Mouse (Mus musculus): ENCODE measurements at regions not wholly inside any gene's neighbourhood (a gene's known extent, or its start where the extent isn't known, plus 50 kb on each side); places are given as distances from the start of the nearest gene placed in this dataset.

GRCm38 (mm10) chr3:149087488-149087887 lies 97.1 kb upstream of the Adgrl2 start:
- Histone ChIP-seq H3K4me2 (ENCODE audit: insufficient read depth, low read depth, poor library complexity, severe bottlenecking) (no peak overlapping the region), H3K36me3 (replicated peaks in 1 of 2; ENCODE audit: control insufficient read depth in 1 of 2, insufficient read depth in 1 of 2, low read length in 1 of 2) (no peaks in the 10 kb centered on the region), H3K27me3 (replicated peaks) (no peaks in the 10 kb centered on the region), H3K79me2 (replicated peaks; ENCODE audit: control insufficient read depth, extremely low read depth, insufficient read depth, poor library complexity, severe bottlenecking) (no peaks in the 10 kb centered on the region), H3K9ac (ENCODE audit: insufficient read depth, low read depth) (no peak overlapping the region), H3K9me3 (replicated peaks; ENCODE audit: low read length) (no peaks in the 10 kb centered on the region), H3K27ac (ENCODE audit: insufficient read depth, low read depth) (no peak overlapping the region), H3K4me3 (replicated peaks in 1 of 3; ENCODE audit: low read depth in 2 of 3, low read length in 2 of 3, poor library complexity in 1 of 3) (no peak overlapping the region), H3K4me1 (ENCODE audit: control insufficient read depth in 1 of 2, insufficient read depth in 2 of 2) (peaks cover 0 to 9% of the 10 kb centered on the region in 2 experiments; a peak in 2 of 4 replicates)
- dilution Hi-C loops (cut with MboI; ENCODE audit: extremely low pct_ligation_motif_present, extremely low pct_unique_long_range_greater_than_20kb, low sequenced_read_pairs) (no loop called here), in situ Hi-C loops (cut with MboI; ENCODE audit: low pct_ligation_motif_present, low pct_unique_long_range_greater_than_20kb, low sequenced_read_pairs) (no loop called here)
- TF ChIP-seq MAX (IDR thresholded peaks at IDR 0.05; ENCODE audit: low read length) = no peak
- no peak for TF ChIP-seq MXI1 (IDR thresholded peaks at IDR 0.05; ENCODE audit: low read depth, low read length)
- no peak for TF ChIP-seq E2F4 (IDR thresholded peaks at IDR 0.05; ENCODE audit: insufficient replicate concordance, low read depth, low read length)
- no peak for TF ChIP-seq ELF1 (IDR thresholded peaks at IDR 0.05; ENCODE audit: low read depth, low read length)
- TF ChIP-seq KAT2A (IDR thresholded peaks at IDR 0.05; ENCODE audit: insufficient replicate concordance, low read length) = no peak
- no peak for TF ChIP-seq CTCF (conservative IDR thresholded peaks at IDR 0.05 in 1 of 2, IDR thresholded peaks at IDR 0.05 in 1 of 2; ENCODE audit: low read depth in 2 of 2, low read length in 2 of 2)
- TF ChIP-seq GABPA (IDR thresholded peaks at IDR 0.05; ENCODE audit: insufficient replicate concordance, low read depth, low read length) = no peak
- no peak for DNase-seq (ENCODE audit: extremely low read depth)

- no peak overlapping the region for H3K4me2 ChIP-seq (ENCODE audit: insufficient read depth, low read depth, poor library complexity, severe bottlenecking)
- no peak for TF ChIP-seq SIN3A (IDR thresholded peaks at IDR 0.05; ENCODE audit: low read length)
- TF ChIP-seq USF2 (conservative IDR thresholded peaks at IDR 0.05; ENCODE audit: low read depth, low read length) = no peak
- TF ChIP-seq JUN (IDR thresholded peaks at IDR 0.05; ENCODE audit: insufficient read depth, low read depth, low read length) = no peak
- no peak for TF ChIP-seq MEF2A (IDR thresholded peaks at IDR 0.05; ENCODE audit: borderline replicate concordance, low read depth, low read length)
- TF ChIP-seq CHD1 (IDR thresholded peaks at IDR 0.05; ENCODE audit: low read depth, low read length) = no peak
- TF ChIP-seq CHD2 (IDR thresholded peaks at IDR 0.05; ENCODE audit: low read length) = no peak
- no peak for TF ChIP-seq E2F4 (IDR thresholded peaks at IDR 0.05; ENCODE audit: insufficient replicate concordance, low read depth, low read length)
- no peak for TF ChIP-seq RCOR1 (conservative IDR thresholded peaks at IDR 0.05; ENCODE audit: low read depth, low read length)
- TF ChIP-seq USF1 (IDR thresholded peaks at IDR 0.05; ENCODE audit: low read depth, low read length) = no peak
- no peak for TF ChIP-seq ELF1 (IDR thresholded peaks at IDR 0.05; ENCODE audit: low read depth, low read length)
- TF ChIP-seq ZKSCAN1 (IDR thresholded peaks at IDR 0.05; ENCODE audit: borderline replicate concordance, low read depth, low read length) = no peak
- no peak for TF ChIP-seq KAT2A (IDR thresholded peaks at IDR 0.05; ENCODE audit: insufficient replicate concordance, low read length)
- no peak for TF ChIP-seq BHLHE40 (IDR thresholded peaks at IDR 0.05; ENCODE audit: low read depth, low read length)
- no peak for TF ChIP-seq NELFE (IDR thresholded peaks at IDR 0.05; ENCODE audit: low read depth, low read length)
- no peak for TF ChIP-seq IRF4 (IDR thresholded peaks at IDR 0.05; ENCODE audit: low read depth, low read length)
- no peak for TF ChIP-seq GABPA (IDR thresholded peaks at IDR 0.05; ENCODE audit: insufficient replicate concordance, low read depth, low read length)
- no peak for TF ChIP-seq EP300 (IDR thresholded peaks at IDR 0.05; ENCODE audit: low read length)
- TF ChIP-seq MYC (IDR thresholded peaks at IDR 0.05; ENCODE audit: low read depth, low read length) = no peak
- no peak for TF ChIP-seq POLR2A (IDR thresholded peaks at IDR 0.05; ENCODE audit: low read depth, low read length)
- no peak overlapping the region for H3K27ac ChIP-seq (ENCODE audit: insufficient read depth, low read depth)
- DNase-seq (ENCODE audit: extremely low read depth) = no peak
- no peaks in the 10 kb centered on the region for H3K27me3 ChIP-seq (replicated peaks)
- in situ Hi-C loops (cut with MboI; ENCODE audit: low pct_ligation_motif_present, low pct_unique_long_range_greater_than_20kb, low sequenced_read_pairs) = no loop called here
- no peaks in the 10 kb centered on the region for H3K79me2 ChIP-seq (replicated peaks; ENCODE audit: control insufficient read depth, extremely low read depth, insufficient read depth, poor library complexity, severe bottlenecking)
- peaks cover 0 to 9% of the 10 kb centered on the region in 2 experiments; a peak in 2 of 4 replicates for H3K4me1 ChIP-seq (ENCODE audit: control insufficient read depth in 1 of 2, insufficient read depth in 2 of 2)
- no peak overlapping the region for H3K9ac ChIP-seq (ENCODE audit: insufficient read depth, low read depth)
- H3K36me3 ChIP-seq (replicated peaks in 1 of 2; ENCODE audit: control insufficient read depth in 1 of 2, insufficient read depth in 1 of 2, low read length in 1 of 2) = no peaks in the 10 kb centered on the region
- H3K4me3 ChIP-seq (replicated peaks in 1 of 3; ENCODE audit: low read depth in 2 of 3, low read length in 2 of 3, poor library complexity in 1 of 3) = no peak overlapping the region
- dilution Hi-C loops (cut with MboI; ENCODE audit: extremely low pct_ligation_motif_present, extremely low pct_unique_long_range_greater_than_20kb, low sequenced_read_pairs) = no loop called here
- no peaks in the 10 kb centered on the region for H3K9me3 ChIP-seq (replicated peaks; ENCODE audit: low read length)
These were observed 96.3 kb upstream of the Adgrl2 start for GRCm38 (mm10) chr3:149086704-149087103.
